Mouse (Mus musculus): ENCODE measurements at regions not wholly inside any gene's neighbourhood (a gene's known extent, or its start where the extent isn't known, plus 50 kb on each side); places are given as distances from the start of the nearest gene placed in this dataset.

GRCm38 (mm10) chr1:91664622-91665021 is 124.3 kb downstream of the Asb1 start:
- ATAC-seq, result no peak
- WGBS, result 90% methylated on average over 12 of the region's 12 CpGs
- H3K9ac ChIP-seq (ENCODE audit: low read depth, low read length), result no peak overlapping the region
- no peak overlapping the region for H3K4me3 ChIP-seq (ENCODE audit: low read length)
- no peak overlapping the region for H3K4me2 ChIP-seq (ENCODE audit: low read length)
- no peaks in the 10 kb centered on the region for H3K27me3 ChIP-seq (replicated peaks; ENCODE audit: control insufficient read depth, insufficient read depth, low read length)
- H3K9me3 ChIP-seq (ENCODE audit: control insufficient read depth, low read length), result no peaks in the 10 kb centered on the region
- H3K27ac ChIP-seq (ENCODE audit: low read depth, low read length), result no peak overlapping the region
- H3K4me1 ChIP-seq (ENCODE audit: control insufficient read depth, insufficient read depth, low read depth, low read length), result no peaks in the 10 kb centered on the region
- no peaks in the 10 kb centered on the region for H3K36me3 ChIP-seq (ENCODE audit: control insufficient read depth, insufficient read depth, low read length)

GRCm38 (mm10) chr1:91668530-91668929 is 128.2 kb downstream of the Asb1 start:
- H3K9me3 ChIP-seq (ENCODE audit: control insufficient read depth, low read length), result no peaks in the 10 kb centered on the region
- H3K9ac ChIP-seq (ENCODE audit: low read depth, low read length), result no peak overlapping the region
- no peak overlapping the region for H3K4me2 ChIP-seq (ENCODE audit: low read length)
- no peaks in the 10 kb centered on the region for H3K27me3 ChIP-seq (replicated peaks; ENCODE audit: control insufficient read depth, insufficient read depth, low read length)
- H3K4me3 ChIP-seq (ENCODE audit: low read length), result no peak overlapping the region
- H3K4me1 ChIP-seq (ENCODE audit: control insufficient read depth, insufficient read depth, low read depth, low read length), result no peaks in the 10 kb centered on the region
- 83% methylated on average over 6 of the region's 6 CpGs for WGBS
- H3K36me3 ChIP-seq (ENCODE audit: control insufficient read depth, insufficient read depth, low read length), result no peaks in the 10 kb centered on the region
- no peak for ATAC-seq
- H3K27ac ChIP-seq (ENCODE audit: low read depth, low read length), result no peak overlapping the region

- Histone ChIP-seq H3K9me3 (ENCODE audit: control insufficient read depth, low read length) (no peaks in the 10 kb centered on the region), H3K4me3 (ENCODE audit: low read length) (no peak overlapping the region), H3K36me3 (ENCODE audit: control insufficient read depth, insufficient read depth, low read length) (no peaks in the 10 kb centered on the region), H3K27ac (ENCODE audit: low read depth, low read length) (no peak overlapping the region), H3K4me1 (ENCODE audit: control insufficient read depth, insufficient read depth, low read depth, low read length) (no peaks in the 10 kb centered on the region), H3K4me2 (ENCODE audit: low read length) (no peak overlapping the region), H3K27me3 (replicated peaks; ENCODE audit: control insufficient read depth, insufficient read depth, low read length) (no peaks in the 10 kb centered on the region), H3K9ac (ENCODE audit: low read depth, low read length) (no peak overlapping the region)
- WGBS, result 68% methylated on average over 13 of the region's 13 CpGs
- ATAC-seq, result no peak
Measured at GRCm38 (mm10) chr1:91670980-91671379, 130.3 kb upstream of the Twist2 start.

- Histone ChIP-seq H3K36me3 (ENCODE audit: control insufficient read depth, insufficient read depth, low read length) (no peaks in the 10 kb centered on the region), H3K27me3 (replicated peaks; ENCODE audit: control insufficient read depth, insufficient read depth, low read length) (no peaks in the 10 kb centered on the region), H3K9ac (ENCODE audit: low read depth, low read length) (no peak overlapping the region), H3K4me1 (ENCODE audit: control insufficient read depth, insufficient read depth, low read depth, low read length) (no peaks in the 10 kb centered on the region), H3K4me2 (ENCODE audit: low read length) (no peak overlapping the region), H3K9me3 (ENCODE audit: control insufficient read depth, low read length) (no peaks in the 10 kb centered on the region), H3K27ac (ENCODE audit: low read depth, low read length) (no peak overlapping the region), H3K4me3 (ENCODE audit: low read length) (no peak overlapping the region)
- WGBS, result 91% methylated on average over 6 of the region's 6 CpGs
- no peak for ATAC-seq
Measured at GRCm38 (mm10) chr1:91674082-91674655, 127.1 kb upstream of the Twist2 start.

GRCm38 (mm10) chr1:91677062-91677461 is 124.2 kb upstream of the Twist2 start:
- Histone ChIP-seq H3K9ac (ENCODE audit: low read depth, low read length) (no peak overlapping the region), H3K4me3 (ENCODE audit: low read length) (no peak overlapping the region), H3K36me3 (ENCODE audit: control insufficient read depth, insufficient read depth, low read length) (no peaks in the 10 kb centered on the region), H3K4me2 (ENCODE audit: low read length) (no peak overlapping the region), H3K9me3 (ENCODE audit: control insufficient read depth, low read length) (peaks cover 3% of the 10 kb centered on the region; the same call in 1 of the 2 replicates), H3K27me3 (replicated peaks; ENCODE audit: control insufficient read depth, insufficient read depth, low read length) (no peaks in the 10 kb centered on the region), H3K27ac (ENCODE audit: low read depth, low read length) (no peak overlapping the region), H3K4me1 (ENCODE audit: control insufficient read depth, insufficient read depth, low read depth, low read length) (no peaks in the 10 kb centered on the region)
- WGBS, result 76% methylated on average over 3 of the region's 3 CpGs
- no peak for ATAC-seq

GRCm38 (mm10) chr1:91678789-91679188 is 122.5 kb upstream of the Twist2 start:
- H3K4me3 ChIP-seq (ENCODE audit: low read length), result no peak overlapping the region
- H3K4me1 ChIP-seq (ENCODE audit: control insufficient read depth, insufficient read depth, low read depth, low read length), result no peaks in the 10 kb centered on the region
- WGBS, result 82% methylated on average over 4 of the region's 4 CpGs
- H3K9me3 ChIP-seq (ENCODE audit: control insufficient read depth, low read length), result peaks cover 3% of the 10 kb centered on the region; the same call in 1 of the 2 replicates
- ATAC-seq, result no peak
- H3K9ac ChIP-seq (ENCODE audit: low read depth, low read length), result no peak overlapping the region
- no peaks in the 10 kb centered on the region for H3K36me3 ChIP-seq (ENCODE audit: control insufficient read depth, insufficient read depth, low read length)
- H3K27me3 ChIP-seq (replicated peaks; ENCODE audit: control insufficient read depth, insufficient read depth, low read length), result no peaks in the 10 kb centered on the region
- no peak overlapping the region for H3K4me2 ChIP-seq (ENCODE audit: low read length)
- H3K27ac ChIP-seq (ENCODE audit: low read depth, low read length), result no peak overlapping the region

GRCm38 (mm10) chr1:91685031-91685430 is 116.2 kb upstream of the Twist2 start:
- Histone ChIP-seq H3K36me3 (ENCODE audit: control insufficient read depth, insufficient read depth, low read length) (no peaks in the 10 kb centered on the region), H3K4me3 (ENCODE audit: low read length) (no peak overlapping the region), H3K4me2 (ENCODE audit: low read length) (no peak overlapping the region), H3K27ac (ENCODE audit: low read depth, low read length) (no peak overlapping the region), H3K4me1 (ENCODE audit: control insufficient read depth, insufficient read depth, low read depth, low read length) (no peaks in the 10 kb centered on the region), H3K9me3 (ENCODE audit: control insufficient read depth, low read length) (no peaks in the 10 kb centered on the region), H3K9ac (ENCODE audit: low read depth, low read length) (no peak overlapping the region), H3K27me3 (replicated peaks; ENCODE audit: control insufficient read depth, insufficient read depth, low read length) (no peaks in the 10 kb centered on the region)
- ATAC-seq, result no peak
- 67% methylated on average over 9 of the region's 9 CpGs for WGBS

- no peaks in the 10 kb centered on the region for H3K27me3 ChIP-seq (replicated peaks; ENCODE audit: control insufficient read depth, insufficient read depth, low read length)
- H3K4me3 ChIP-seq (ENCODE audit: low read length), result no peak overlapping the region
- no peaks in the 10 kb centered on the region for H3K36me3 ChIP-seq (ENCODE audit: control insufficient read depth, insufficient read depth, low read length)
- 64% methylated on average over 6 of the region's 6 CpGs for WGBS
- no peak for ATAC-seq
- H3K4me2 ChIP-seq (ENCODE audit: low read length), result no peak overlapping the region
- H3K9me3 ChIP-seq (ENCODE audit: control insufficient read depth, low read length), result no peaks in the 10 kb centered on the region
- H3K4me1 ChIP-seq (ENCODE audit: control insufficient read depth, insufficient read depth, low read depth, low read length), result no peaks in the 10 kb centered on the region
- H3K27ac ChIP-seq (ENCODE audit: low read depth, low read length), result no peak overlapping the region
- H3K9ac ChIP-seq (ENCODE audit: low read depth, low read length), result no peak overlapping the region
Measured at GRCm38 (mm10) chr1:91685789-91686188, 115.5 kb upstream of the Twist2 start.

- ATAC-seq, result no peak
Measured at GRCm38 (mm10) chr1:91691601-91692000, 109.7 kb upstream of the Twist2 start.

More at GRCm38 (mm10) chr1:91691601-91692000, 109.7 kb upstream of the Twist2 start:
- Histone ChIP-seq H3K36me3 (ENCODE audit: control insufficient read depth, insufficient read depth, low read length) (no peaks in the 10 kb centered on the region), H3K27me3 (replicated peaks; ENCODE audit: control insufficient read depth, insufficient read depth, low read length) (no peaks in the 10 kb centered on the region), H3K27ac (ENCODE audit: low read depth, low read length) (no peak overlapping the region), H3K4me3 (ENCODE audit: low read length) (no peak overlapping the region), H3K9ac (ENCODE audit: low read depth, low read length) (no peak overlapping the region), H3K4me1 (ENCODE audit: control insufficient read depth, insufficient read depth, low read depth, low read length) (no peaks in the 10 kb centered on the region), H3K9me3 (ENCODE audit: control insufficient read depth, low read length) (no peaks in the 10 kb centered on the region), H3K4me2 (ENCODE audit: low read length) (no peak overlapping the region)
- 77% methylated on average over 1 of the region's 1 CpGs for WGBS
